Mouse (Mus musculus): Measurements from ENCODE around the gene Col6a4. TPM values are rescaled to one million over a fixed set of nuclear protein-coding genes. Genes with fewer than 3 reads are reported as not detected.

Col6a4 gene
- polyA plus RNA-seq, 1 experiment: not detected

DNA sequence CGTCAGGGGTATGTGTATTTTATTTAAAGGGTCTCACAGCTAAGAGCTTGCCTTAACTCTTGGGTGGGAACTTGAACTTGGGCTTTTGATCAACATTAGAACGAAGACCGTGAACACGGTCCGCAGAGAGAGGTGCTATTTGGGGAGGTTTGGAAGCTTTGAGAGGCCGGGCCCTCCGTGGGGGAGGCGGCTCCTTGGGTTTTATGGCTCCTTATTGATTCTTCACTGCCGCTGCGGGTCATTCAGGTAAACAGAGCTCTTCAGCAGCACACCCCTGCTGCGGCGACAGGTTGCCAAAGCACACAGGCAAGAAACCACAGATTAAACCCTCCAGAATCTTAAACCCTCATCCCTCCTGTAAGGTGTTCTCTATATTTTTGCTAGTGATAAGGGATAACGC lies 119.7 kb downstream of the Col6a4 start:
- H3K4me1 ChIP-seq (ENCODE audit: control insufficient read depth): no peaks in the 10 kb centered on the region
- no peaks in the 10 kb centered on the region for H3K27me3 ChIP-seq (ENCODE audit: control insufficient read depth)
- TF ChIP-seq GATA1 (IDR thresholded peaks at IDR 0.05; ENCODE audit: low read length): no peak
- no peak for TF ChIP-seq TAL1 (IDR thresholded peaks at IDR 0.05; ENCODE audit: low read length)
- no peak overlapping the region for H3K4me3 ChIP-seq (replicated peaks)
- peaks cover 3% of the 10 kb centered on the region; the same call in 1 of the 2 replicates for H3K9me3 ChIP-seq (ENCODE audit: control insufficient read depth, low read length)
- H3K36me3 ChIP-seq (ENCODE audit: control insufficient read depth): no peaks in the 10 kb centered on the region

DNA sequence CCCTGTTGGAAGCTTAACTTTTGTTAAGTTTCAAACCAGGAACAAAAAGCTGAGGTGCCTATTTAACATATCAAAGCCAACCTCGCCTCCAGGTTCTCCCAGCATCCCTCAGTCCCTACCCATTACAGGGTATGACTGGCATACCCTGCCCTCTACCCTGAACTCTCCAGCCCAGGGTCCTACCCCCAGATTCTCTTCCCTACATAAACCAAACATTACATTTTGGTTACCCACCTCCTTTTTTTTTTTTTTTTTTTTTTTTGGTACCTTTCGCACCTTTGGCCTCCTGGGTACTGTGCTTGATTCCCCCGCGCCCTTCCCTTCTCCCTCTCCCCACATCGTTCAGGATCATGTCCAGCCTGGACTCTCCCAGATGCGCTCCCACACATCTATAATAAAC lies 120.3 kb downstream of the Col6a4 start:
- TF ChIP-seq GATA1 (IDR thresholded peaks at IDR 0.05; ENCODE audit: low read length) (no peak), TAL1 (IDR thresholded peaks at IDR 0.05; ENCODE audit: low read length) (no peak; the same call in 2 of the 3 replicates)
- H3K4me3 ChIP-seq (replicated peaks): no peak overlapping the region
- no peaks in the 10 kb centered on the region for H3K36me3 ChIP-seq (ENCODE audit: control insufficient read depth)
- no peaks in the 10 kb centered on the region for H3K4me1 ChIP-seq (ENCODE audit: control insufficient read depth)
- H3K27me3 ChIP-seq (ENCODE audit: control insufficient read depth): no peaks in the 10 kb centered on the region
- peaks cover 4% of the 10 kb centered on the region; the same call in 1 of the 2 replicates for H3K9me3 ChIP-seq (ENCODE audit: control insufficient read depth, low read length)

DNA sequence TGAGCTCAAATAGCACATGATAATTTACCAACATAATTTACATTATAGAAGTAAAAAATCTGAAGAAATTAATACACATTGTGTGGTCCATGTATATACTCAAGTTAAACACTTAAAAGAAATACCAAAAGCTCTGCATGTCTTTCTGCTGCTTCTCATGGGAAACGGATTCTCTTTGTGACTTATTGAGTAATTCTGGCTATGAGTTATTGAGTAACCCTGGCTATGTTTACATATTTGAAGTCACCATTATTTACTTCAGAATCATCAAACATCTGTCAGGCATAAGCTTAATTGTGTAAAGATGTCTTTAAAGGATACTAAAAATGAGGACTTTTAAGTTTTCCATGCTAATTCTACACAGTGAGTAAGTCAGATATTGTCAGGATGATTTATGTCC lies 122.8 kb downstream of the Col6a4 start:
- Histone ChIP-seq H3K4me3 (replicated peaks) (no peak overlapping the region), H3K36me3 (ENCODE audit: control insufficient read depth) (no peaks in the 10 kb centered on the region), H3K27me3 (ENCODE audit: control insufficient read depth) (no peaks in the 10 kb centered on the region), H3K9me3 (ENCODE audit: control insufficient read depth, low read length) (peaks cover 6% of the 10 kb centered on the region; the same call in 1 of the 2 replicates), H3K4me1 (ENCODE audit: control insufficient read depth) (no peaks in the 10 kb centered on the region)
- TF ChIP-seq TAL1 (IDR thresholded peaks at IDR 0.05; ENCODE audit: low read length): no peak
- no peak for TF ChIP-seq GATA1 (IDR thresholded peaks at IDR 0.05; ENCODE audit: low read length)

DNA sequence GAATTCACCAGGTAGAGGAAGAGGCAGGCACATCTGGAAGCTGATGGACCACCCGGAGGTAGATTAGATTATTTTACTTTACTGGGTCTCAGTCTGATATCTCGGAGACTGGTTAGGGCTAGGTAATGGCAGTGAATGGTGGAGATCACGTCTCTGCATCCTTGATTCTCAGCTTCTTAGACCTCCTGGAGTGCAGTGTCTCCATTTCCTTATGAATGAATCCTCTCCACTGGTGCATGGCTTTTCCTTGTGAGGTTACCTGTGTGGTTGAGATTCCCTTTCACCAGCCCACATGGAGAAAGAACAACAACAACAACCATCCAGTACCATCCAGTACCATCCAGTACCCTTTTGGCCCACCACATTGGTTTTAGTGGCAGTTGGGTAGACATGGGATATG lies 124.6 kb downstream of the Col6a4 start:
- H3K27me3 ChIP-seq (ENCODE audit: control insufficient read depth): no peaks in the 10 kb centered on the region
- no peaks in the 10 kb centered on the region for H3K36me3 ChIP-seq (ENCODE audit: control insufficient read depth)
- TF ChIP-seq GATA1 (IDR thresholded peaks at IDR 0.05; ENCODE audit: low read length) (no peak), TAL1 (IDR thresholded peaks at IDR 0.05; ENCODE audit: low read length) (no peak)
- no peaks in the 10 kb centered on the region for H3K4me1 ChIP-seq (ENCODE audit: control insufficient read depth)
- peaks cover 6% of the 10 kb centered on the region; the same call in 1 of the 2 replicates for H3K9me3 ChIP-seq (ENCODE audit: control insufficient read depth, low read length)
- H3K4me3 ChIP-seq (replicated peaks): no peak overlapping the region

DNA sequence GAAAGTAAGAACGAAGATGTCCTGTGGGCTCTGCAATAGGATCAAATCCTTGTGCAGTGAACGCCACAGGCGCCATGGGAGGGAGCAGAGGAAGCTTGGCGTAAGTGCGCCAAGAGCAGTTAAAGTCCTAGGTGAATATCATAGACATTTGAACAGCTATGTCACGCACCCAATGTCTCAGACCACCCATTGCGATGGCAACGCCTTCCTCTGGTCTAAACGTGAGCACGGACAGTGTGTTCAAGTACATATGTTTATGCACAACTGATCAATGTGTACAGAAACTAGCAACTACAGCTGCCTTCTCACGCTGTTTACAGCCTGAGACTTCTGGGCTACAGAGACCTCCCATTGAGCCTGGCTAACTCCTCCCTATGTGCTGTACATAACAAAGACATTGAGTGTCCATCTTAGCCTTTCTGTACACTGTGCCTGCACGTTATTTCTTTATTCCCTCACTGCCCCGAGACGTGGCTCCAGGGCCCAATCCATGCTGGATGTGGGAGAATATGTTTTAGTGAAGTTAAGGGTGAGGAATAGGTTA lies 125.2 kb downstream of the Col6a4 start:
- Histone ChIP-seq H3K9me3 (ENCODE audit: control insufficient read depth, low read length) (peaks cover 6% of the 10 kb centered on the region; the same call in 1 of the 2 replicates), H3K36me3 (ENCODE audit: control insufficient read depth) (no peaks in the 10 kb centered on the region), H3K27me3 (ENCODE audit: control insufficient read depth) (no peaks in the 10 kb centered on the region), H3K4me1 (ENCODE audit: control insufficient read depth) (no peaks in the 10 kb centered on the region), H3K4me3 (replicated peaks) (no peak overlapping the region)
- TF ChIP-seq TAL1 (IDR thresholded peaks at IDR 0.05; ENCODE audit: low read length): no peak
- no peak for TF ChIP-seq GATA1 (IDR thresholded peaks at IDR 0.05; ENCODE audit: low read length)

DNA sequence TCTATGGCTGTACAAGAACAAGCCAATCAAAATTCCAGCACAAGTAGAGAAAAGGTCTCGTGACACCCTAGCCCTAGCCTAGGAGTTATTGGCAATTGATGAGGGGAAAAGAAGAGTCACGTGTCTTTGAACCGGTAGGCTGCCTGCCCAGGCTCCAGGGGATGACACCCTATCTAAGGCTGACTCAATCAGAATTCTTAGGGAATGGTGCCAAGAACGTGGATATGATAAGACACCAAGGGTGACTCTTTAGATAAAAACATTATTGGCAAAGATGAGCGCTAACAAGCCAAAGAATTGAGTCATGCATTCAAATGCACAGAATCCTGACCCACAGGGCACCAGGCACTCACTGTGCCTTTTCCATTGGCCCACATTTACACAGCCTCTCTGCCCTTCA lies 125.7 kb downstream of the Col6a4 start:
- no peaks in the 10 kb centered on the region for H3K4me1 ChIP-seq (ENCODE audit: control insufficient read depth)
- H3K4me3 ChIP-seq (replicated peaks): no peak overlapping the region
- no peaks in the 10 kb centered on the region for H3K36me3 ChIP-seq (ENCODE audit: control insufficient read depth)
- H3K9me3 ChIP-seq (ENCODE audit: control insufficient read depth, low read length): peaks cover 6% of the 10 kb centered on the region; the same call in 1 of the 2 replicates
- no peaks in the 10 kb centered on the region for H3K27me3 ChIP-seq (ENCODE audit: control insufficient read depth)
- TF ChIP-seq GATA1 (IDR thresholded peaks at IDR 0.05; ENCODE audit: low read length): no peak
- no peak for TF ChIP-seq TAL1 (IDR thresholded peaks at IDR 0.05; ENCODE audit: low read length)

DNA sequence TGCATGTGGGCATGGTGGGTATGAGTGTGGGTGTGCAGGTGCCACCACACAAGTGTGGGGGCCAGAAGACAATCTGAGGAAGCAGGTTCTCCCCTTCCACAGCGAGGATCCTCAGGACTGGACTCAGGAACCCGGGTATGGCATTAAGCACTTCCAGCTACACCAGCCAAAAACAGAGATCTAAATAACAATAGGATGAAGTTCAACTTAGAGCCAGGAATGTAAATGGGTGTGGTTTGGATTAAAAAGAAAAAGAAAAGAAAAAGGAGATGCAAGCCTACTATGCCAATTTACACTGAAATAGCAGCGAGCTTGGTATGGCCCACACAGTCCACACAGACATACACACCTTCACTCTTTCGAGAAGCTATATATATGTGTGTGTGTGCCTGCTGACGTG lies 128.6 kb downstream of the Col6a4 start:
- Histone ChIP-seq H3K27me3 (ENCODE audit: control insufficient read depth) (no peaks in the 10 kb centered on the region), H3K4me1 (ENCODE audit: control insufficient read depth) (no peaks in the 10 kb centered on the region), H3K36me3 (ENCODE audit: control insufficient read depth) (no peaks in the 10 kb centered on the region), H3K9me3 (ENCODE audit: control insufficient read depth, low read length) (peaks cover 3% of the 10 kb centered on the region; the same call in 1 of the 2 replicates), H3K4me3 (replicated peaks) (no peak overlapping the region)
- TF ChIP-seq TAL1 (IDR thresholded peaks at IDR 0.05; ENCODE audit: low read length): no peak
- no peak for TF ChIP-seq GATA1 (IDR thresholded peaks at IDR 0.05; ENCODE audit: low read length)

DNA sequence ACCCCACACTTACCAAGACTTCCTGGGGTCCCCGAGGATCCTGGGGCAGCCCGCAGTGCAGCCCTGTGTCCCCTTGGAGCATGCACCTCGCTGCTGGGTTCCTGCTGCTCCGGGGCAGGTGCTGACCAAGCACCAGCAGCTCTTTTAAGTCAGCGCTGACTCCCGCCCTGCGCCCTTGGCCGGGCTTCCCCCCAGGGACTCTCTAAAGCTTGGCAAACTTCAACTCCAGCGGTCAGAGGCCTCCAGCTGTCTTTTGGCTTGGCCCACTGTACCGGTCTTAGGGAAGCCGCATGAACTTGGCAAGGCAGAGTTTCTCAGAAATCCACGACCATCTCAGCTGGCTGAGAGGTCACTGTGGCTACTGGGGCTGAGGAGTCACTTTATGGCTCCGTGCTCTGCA lies 136.1 kb downstream of the Col6a4 start, which contains the start of gene Col6a5:
Col6a5 (minus strand) TSS at position 111 of the 400 bp plus-strand sequence.
- Histone ChIP-seq H3K4me3 (replicated peaks) (no peak within 1 kb of the TSS), H3K4me1 (ENCODE audit: control insufficient read depth) (no peaks in the 10 kb centered on the region), H3K9me3 (ENCODE audit: control insufficient read depth, low read length) (no peaks in the 10 kb centered on the region; the same call in 1 of the 2 replicates), H3K27me3 (ENCODE audit: control insufficient read depth) (no peaks in the 10 kb centered on the region), H3K36me3 (ENCODE audit: control insufficient read depth) (no peaks in the 10 kb centered on the region)
- no peak for TF ChIP-seq GATA1 (IDR thresholded peaks at IDR 0.05; ENCODE audit: low read length)
- no peak for TF ChIP-seq TAL1 (IDR thresholded peaks at IDR 0.05; ENCODE audit: low read length)

DNA sequence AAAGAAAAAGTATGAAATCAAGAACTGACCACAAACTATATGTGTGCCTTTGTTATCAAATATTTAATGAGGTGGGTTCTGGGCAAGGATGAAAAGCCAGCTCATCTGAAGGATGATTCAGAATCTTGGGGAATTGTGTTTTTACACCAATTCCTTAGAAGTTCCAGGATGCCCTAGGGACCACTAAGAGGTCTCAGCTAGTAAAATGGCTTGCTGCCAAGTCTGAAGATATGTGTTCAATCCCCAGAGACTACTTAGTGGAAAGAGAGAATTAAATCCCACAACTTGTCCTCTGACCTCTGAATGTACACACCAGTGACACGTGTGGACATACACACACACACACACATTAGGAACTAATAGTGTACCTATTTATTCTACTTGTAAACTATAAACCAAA lies 137.5 kb downstream of the Col6a4 start:
- Histone ChIP-seq H3K4me3 (replicated peaks) (no peak overlapping the region), H3K36me3 (ENCODE audit: control insufficient read depth) (no peaks in the 10 kb centered on the region), H3K9me3 (ENCODE audit: control insufficient read depth, low read length) (no peaks in the 10 kb centered on the region; the same call in 1 of the 2 replicates), H3K27me3 (ENCODE audit: control insufficient read depth) (no peaks in the 10 kb centered on the region), H3K4me1 (ENCODE audit: control insufficient read depth) (no peaks in the 10 kb centered on the region)
- TF ChIP-seq TAL1 (IDR thresholded peaks at IDR 0.05; ENCODE audit: low read length) (no peak), GATA1 (IDR thresholded peaks at IDR 0.05; ENCODE audit: low read length) (no peak)

DNA sequence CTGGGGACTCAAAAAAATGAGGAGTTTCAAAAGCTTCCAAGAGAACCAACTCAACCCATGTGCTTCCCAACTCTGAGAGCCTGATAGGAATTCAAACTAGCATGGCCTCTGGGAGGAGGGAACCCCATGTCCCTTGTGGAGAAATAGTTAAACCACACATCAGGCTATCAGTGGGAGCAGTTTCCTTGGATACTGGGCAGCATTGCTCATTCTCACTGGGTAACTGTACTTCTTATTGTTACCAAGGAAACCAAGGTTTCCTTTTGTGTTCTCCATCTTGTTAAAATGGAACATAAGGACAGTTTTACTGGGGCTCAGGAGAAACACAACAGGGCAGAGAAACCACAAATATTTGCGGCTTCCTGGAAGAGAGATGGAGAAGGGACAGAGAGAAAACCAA lies 146.8 kb downstream of the Col6a4 start:
- no peaks in the 10 kb centered on the region for H3K36me3 ChIP-seq (ENCODE audit: control insufficient read depth)
- no peaks in the 10 kb centered on the region; the same call in 1 of the 2 replicates for H3K9me3 ChIP-seq (ENCODE audit: control insufficient read depth, low read length)
- no peaks in the 10 kb centered on the region for H3K4me1 ChIP-seq (ENCODE audit: control insufficient read depth)
- TF ChIP-seq TAL1 (IDR thresholded peaks at IDR 0.05; ENCODE audit: low read length) (no peak), GATA1 (IDR thresholded peaks at IDR 0.05; ENCODE audit: low read length) (no peak)
- H3K27me3 ChIP-seq (ENCODE audit: control insufficient read depth): no peaks in the 10 kb centered on the region
- H3K4me3 ChIP-seq (replicated peaks): no peak overlapping the region
